Mouse (Mus musculus) heart, embryonic 14.5 days (tissue): ENCODE data around the gene Cela1. TPM values are rescaled to one million over a fixed set of nuclear protein-coding genes. Genes with fewer than 3 reads are reported as not detected.

Source experiments
- ATAC-seq: fragments of 200-750 bp; cut with Nextera tagmentation; 2 replicates; pipeline ENCODE4 v1.8.0; 2017; ENCODE audit warnings: low read depth, moderate TSS enrichment; ENCODE audit not compliant: insufficient number of reproducible peaks, insufficient read depth, low FRiP score
- H3K27ac ChIP-seq, 2 experiments: fragments of 200-500 bp in 1 of 2; fragments of 300-500 bp in 1 of 2; sonication (generic) in 1 of 2; replicated peaks in 1 of 2; 2 replicates each; pipeline ENCODE4 v1.5.1; 2012 to 2014; ENCODE audit warnings: low read depth in 2 of 2, low read length in 2 of 2, control low read depth in 1 of 2, mild to moderate bottlenecking in 1 of 2, mixed read lengths in 1 of 2; ENCODE audit not compliant: control insufficient read depth in 1 of 2, insufficient read depth in 1 of 2
- H3K27me3 ChIP-seq: fragments of 300-500 bp; sonication (generic); 2 replicates; pipeline ENCODE4 v1.6.1; 2014; ENCODE audit warnings: mild to moderate bottlenecking, low read length, control low read depth; ENCODE audit not compliant: control insufficient read depth, insufficient read depth
- H3K36me3 ChIP-seq: fragments of 300-500 bp; sonication (generic); 2 replicates; pipeline ENCODE4 v1.6.1; 2014; ENCODE audit warnings: mild to moderate bottlenecking, control low read depth, low read length, mixed read lengths; ENCODE audit not compliant: control insufficient read depth, insufficient read depth
- H3K4me1 ChIP-seq, 2 experiments: fragments of 200-500 bp in 1 of 2; fragments of 300-500 bp in 1 of 2; sonication (generic) in 1 of 2; 2 replicates each; pipeline ENCODE4 v1.6.1; 2012 to 2014; ENCODE audit warnings: low read length in 2 of 2, control low read depth in 1 of 2, mixed read lengths in 1 of 2; ENCODE audit not compliant: control insufficient read depth in 2 of 2, insufficient read depth in 2 of 2
- H3K4me2 ChIP-seq: fragments of 300-500 bp; sonication (generic); 2 replicates; pipeline ENCODE4 v1.6.1; 2014; ENCODE audit warnings: mild to moderate bottlenecking, low read length
- H3K4me3 ChIP-seq, 2 experiments: fragments of 200-500 bp in 1 of 2; fragments of 300-500 bp in 1 of 2; sonication (generic) in 1 of 2; 2 replicates each; pipeline ENCODE4 v1.5.1; 2012 to 2014; ENCODE audit warnings: low read length in 2 of 2, mild to moderate bottlenecking in 2 of 2, control low read depth in 1 of 2, low read depth in 1 of 2, moderate library complexity in 1 of 2; ENCODE audit not compliant: control insufficient read depth in 1 of 2, insufficient read depth in 1 of 2
- H3K9ac ChIP-seq: fragments of 300-500 bp; sonication (generic); 2 replicates; pipeline ENCODE4 v1.6.1; 2014; ENCODE audit warnings: mild to moderate bottlenecking, low read length
- H3K9me3 ChIP-seq: fragments of 300-500 bp; sonication (generic); 2 replicates; pipeline ENCODE4 v1.6.1; 2016; ENCODE audit warnings: low read length, control low read depth; ENCODE audit not compliant: control insufficient read depth
- WGBS: fragments of 180-500 bp; shearing (Covaris S2); extraction: QIAGEN DNeasy Blood & Tissue Kit; methylation state at CpG from one replicate; pipeline ENCODE4 v1.1.7; 2014; 5-methylcytosine and 5-hydroxymethylcytosine counted together
- polyA plus RNA-seq: library from polyadenylated mRNA; unstranded; fragments of >200 nt; fragmentation: Nextera tagmentation; extraction: Ambion mirVana; gene quantifications from 2 replicates; pipeline ENCODE4 v1.2.1, GENCODE M21; 2014

Cela1 gene
- polyA plus RNA-seq, 1 experiment from 2014 or later = 1.1 TPM

GRCm38 (mm10) chr15:100666219-100666696 is 21.5 kb downstream of the Cela1 start:
- Histone ChIP-seq H3K9me3 (no peaks in the 10 kb centered on the region), H3K4me2 (peak overlapping the region; percentile 41), H3K9ac (peak overlapping the region; percentile 2; the same call in 1 of the 2 replicates), H3K4me3 (no peak overlapping the region), H3K27ac (peak overlapping the region in 1 of 2 experiments; percentile 75; a peak in 2 of 4 replicates), H3K27me3 (no peaks in the 10 kb centered on the region), H3K36me3 (no peaks in the 10 kb centered on the region), H3K4me1 (peaks cover 9 to 19% of the 10 kb centered on the region in 2 experiments)
- WGBS = 5% methylated on average over 7 of the region's 7 CpGs
- ATAC-seq = 0 out of 2 replicates have a peak, but pooled peaks have one; percentile 42

GRCm38 (mm10) chr15:100665411-100666218 is 22.1 kb downstream of the Cela1 start:
- H3K9me3 ChIP-seq = no peaks in the 10 kb centered on the region
- no peak for ATAC-seq
- no peak overlapping the region for H3K4me3 ChIP-seq
- H3K4me1 ChIP-seq = peaks cover 9 to 19% of the 10 kb centered on the region in 2 experiments
- 29% methylated on average over 9 of the region's 9 CpGs for WGBS
- H3K9ac ChIP-seq = no peak overlapping the region
- H3K4me2 ChIP-seq = peak overlapping the region; percentile 41
- H3K36me3 ChIP-seq = no peaks in the 10 kb centered on the region
- H3K27me3 ChIP-seq = no peaks in the 10 kb centered on the region
- peak overlapping the region in 1 of 2 experiments; percentile 75; a peak in 2 of 4 replicates for H3K27ac ChIP-seq

GRCm38 (mm10) chr15:100664813-100665274 is 22.9 kb downstream of the Cela1 start:
- no peak overlapping the region for H3K9ac ChIP-seq
- peaks cover 9 to 19% of the 10 kb centered on the region in 2 experiments for H3K4me1 ChIP-seq
- no peak overlapping the region for H3K4me2 ChIP-seq
- no peak for ATAC-seq
- no peaks in the 10 kb centered on the region for H3K27me3 ChIP-seq
- 78% methylated on average over 9 of the region's 9 CpGs for WGBS
- no peak overlapping the region for H3K4me3 ChIP-seq
- no peaks in the 10 kb centered on the region for H3K9me3 ChIP-seq
- H3K27ac ChIP-seq = no peak overlapping the region
- no peaks in the 10 kb centered on the region for H3K36me3 ChIP-seq

- no peaks in the 10 kb centered on the region for H3K9me3 ChIP-seq
- no peaks in the 10 kb centered on the region for H3K36me3 ChIP-seq
- no peak overlapping the region for H3K4me3 ChIP-seq
- H3K9ac ChIP-seq = no peak overlapping the region
- H3K4me1 ChIP-seq = 0 out of 4 replicates have a peak, but pooled peaks cover 0 to under 1% of the 10 kb centered on the region in 2 experiments
- H3K27ac ChIP-seq = no peak overlapping the region
- H3K27me3 ChIP-seq = no peaks in the 10 kb centered on the region
- no peak for ATAC-seq
- WGBS = 87% methylated on average over 5 of the region's 5 CpGs
- H3K4me2 ChIP-seq = no peak overlapping the region
Observed at GRCm38 (mm10) chr15:100660805-100661204, 26.9 kb downstream of the Cela1 start.

GRCm38 (mm10) chr15:100660306-100660705 is 27.4 kb downstream of the Cela1 start:
- ATAC-seq = no peak
- Histone ChIP-seq H3K27ac (no peak overlapping the region), H3K9me3 (no peaks in the 10 kb centered on the region), H3K4me3 (no peak overlapping the region), H3K4me2 (no peak overlapping the region), H3K27me3 (no peaks in the 10 kb centered on the region), H3K4me1 (no peaks in the 10 kb centered on the region), H3K9ac (no peak overlapping the region), H3K36me3 (no peaks in the 10 kb centered on the region)
- 75% methylated on average over 9 of the region's 9 CpGs for WGBS

- ATAC-seq = no peak
- WGBS = 74% methylated on average over 5 of the region's 5 CpGs
Observed at GRCm38 (mm10) chr15:100655201-100655600, 32.5 kb downstream of the Cela1 start.

GRCm38 (mm10) chr15:100654271-100654670 is 33.5 kb downstream of the Cela1 start:
- Histone ChIP-seq H3K4me3 (no peak overlapping the region), H3K4me2 (no peak overlapping the region), H3K27ac (no peak overlapping the region), H3K27me3 (no peaks in the 10 kb centered on the region), H3K4me1 (no peaks in the 10 kb centered on the region; a peak in 2 of 4 replicates), H3K36me3 (no peaks in the 10 kb centered on the region), H3K9ac (no peak overlapping the region), H3K9me3 (no peaks in the 10 kb centered on the region)
- WGBS = 80% methylated on average over 1 of the region's 1 CpGs
- ATAC-seq = no peak

More at GRCm38 (mm10) chr15:100655201-100655600, 32.5 kb downstream of the Cela1 start:
- Histone ChIP-seq H3K9me3 (no peaks in the 10 kb centered on the region), H3K27ac (no peak overlapping the region), H3K36me3 (no peaks in the 10 kb centered on the region), H3K9ac (no peak overlapping the region), H3K4me3 (no peak overlapping the region), H3K27me3 (no peaks in the 10 kb centered on the region), H3K4me1 (no peaks in the 10 kb centered on the region), H3K4me2 (no peak overlapping the region)
